Mouse (Mus musculus): ENCODE results near the gene Phf19.

Phf19 gene

DNA sequence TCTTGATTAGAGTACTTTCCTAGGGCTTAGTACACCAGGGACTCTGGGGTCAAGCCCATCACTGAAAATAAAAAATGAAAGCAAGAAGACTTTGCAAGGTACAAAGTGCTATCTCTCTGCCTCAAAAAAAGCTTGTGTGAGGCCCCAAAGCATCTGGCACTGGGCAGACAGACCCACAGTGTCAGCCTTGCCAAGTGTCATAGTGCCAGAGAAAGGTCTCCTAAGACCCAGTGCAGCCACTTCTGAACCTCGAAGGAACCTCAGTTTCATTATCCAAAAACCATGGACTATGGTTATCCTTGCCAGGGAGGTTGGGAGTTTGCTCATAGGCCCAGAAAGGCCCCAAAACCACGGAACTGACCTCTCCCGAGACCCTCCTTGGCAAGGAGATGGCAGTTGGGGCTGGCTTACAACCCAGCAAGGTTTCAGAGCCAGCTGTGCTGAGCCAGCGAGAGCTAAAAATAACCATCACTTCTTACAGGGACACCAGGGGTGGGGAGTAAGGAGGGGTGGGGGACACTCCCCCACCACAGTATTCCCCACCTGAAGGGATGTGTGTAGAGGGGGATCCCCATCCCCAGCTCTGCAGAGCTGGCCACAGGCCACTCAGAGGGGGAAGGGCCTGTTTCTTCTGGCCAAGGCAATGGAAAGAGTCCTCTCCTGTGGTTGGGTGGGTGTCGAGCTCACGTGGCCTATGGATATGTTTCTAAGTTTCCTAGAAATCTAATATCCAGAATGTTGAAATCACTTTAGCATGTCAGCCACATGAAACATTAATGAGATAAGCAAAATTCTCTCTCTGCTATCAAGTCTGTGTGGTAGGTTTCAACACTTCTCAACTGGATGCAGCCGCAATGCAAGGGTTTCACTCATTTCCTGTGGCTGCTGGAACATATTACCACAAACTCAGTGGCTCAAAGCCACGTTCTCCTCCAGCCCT is 24.7 kb upstream of the Phf19 start:
- no peak for DNase-seq (ENCODE audit: low spot score)

- no peak for DNase-seq (ENCODE audit: low spot score)
Observed at GRCm38 (mm10) chr2:34937460-34937859, 23.6 kb upstream of the Phf19 start.

- no peak for DNase-seq (ENCODE audit: low spot score)
Observed at GRCm38 (mm10) chr2:34927320-34927719, 13.5 kb upstream of the Phf19 start.

GRCm38 (mm10) chr2:34922729-34923128 is 8.9 kb upstream of the Phf19 start:
- no peak for DNase-seq (ENCODE audit: low spot score)

DNA sequence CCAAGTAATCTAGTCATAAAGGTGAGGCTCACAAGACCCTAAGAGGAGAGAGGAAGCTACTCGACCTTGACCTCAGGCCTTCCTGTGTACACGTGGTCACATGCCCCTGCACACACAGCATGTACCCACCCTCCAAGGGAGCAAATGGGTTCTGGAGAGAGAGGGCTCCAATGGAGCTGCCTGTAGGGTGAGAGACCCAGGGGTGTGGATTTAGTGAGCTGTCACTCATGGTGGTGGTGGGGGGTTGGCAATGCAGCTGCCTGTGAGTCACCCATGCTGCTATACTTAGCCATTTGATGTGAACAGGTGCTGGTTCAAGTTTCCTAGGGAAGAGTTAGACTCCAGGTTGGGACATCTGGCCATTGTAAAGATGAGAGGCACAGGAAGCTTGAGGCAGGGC is 6.3 kb upstream of the Phf19 start:
- DNase-seq (ENCODE audit: low spot score): no peak

GRCm38 (mm10) chr2:34915103-34915502 is 1.3 kb upstream of the Phf19 start:
- no peak for DNase-seq (ENCODE audit: low spot score)

DNA sequence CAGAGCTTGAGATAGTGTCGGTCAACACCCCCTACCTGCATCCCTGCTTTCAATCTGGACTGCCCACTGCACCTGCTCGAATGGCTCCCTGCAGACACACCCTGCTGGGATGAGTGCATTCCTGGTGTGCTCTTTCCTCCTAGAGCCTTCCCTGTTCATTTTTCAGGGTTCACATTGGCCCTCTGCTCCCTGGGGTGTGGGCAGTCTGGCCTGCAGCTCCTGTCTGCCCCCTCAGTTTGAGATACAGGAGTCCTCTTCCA is 927 bp upstream of the Phf19 start:
- DNase-seq (ENCODE audit: low spot score): no peak

GRCm38 (mm10) chr2:34914069-34914822 is 420 bp upstream of the Phf19 start:
- DNase-seq (ENCODE audit: low spot score): no peak

DNA sequence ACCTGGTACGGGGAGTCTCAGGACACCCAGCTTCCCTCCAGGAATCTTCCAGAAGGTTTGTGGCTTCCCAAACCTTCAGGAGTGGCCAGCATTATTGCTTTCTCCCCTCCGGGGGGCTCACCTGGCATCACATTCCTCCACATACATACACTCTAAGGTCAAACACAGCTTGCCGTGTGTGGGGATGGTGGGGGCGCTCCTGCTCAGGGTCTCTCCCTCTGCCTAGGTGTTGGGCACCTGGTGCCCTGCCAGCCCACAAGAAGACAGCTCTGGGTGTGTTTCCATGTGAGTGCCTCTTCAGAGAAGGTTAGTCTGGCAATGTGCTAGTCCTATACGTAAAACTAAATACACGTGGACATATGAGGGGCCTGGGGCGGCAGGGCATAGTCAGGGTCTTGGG is 1.2 kb downstream of the Phf19 start:
- no peak for DNase-seq (ENCODE audit: low spot score)

GRCm38 (mm10) chr2:34911871-34912270 is 2.0 kb downstream of the Phf19 start:
- DNase-seq (ENCODE audit: low spot score): no peak

GRCm38 (mm10) chr2:34909719-34910118 is 4.1 kb downstream of the Phf19 start:
- no peak for DNase-seq (ENCODE audit: low spot score)

DNA sequence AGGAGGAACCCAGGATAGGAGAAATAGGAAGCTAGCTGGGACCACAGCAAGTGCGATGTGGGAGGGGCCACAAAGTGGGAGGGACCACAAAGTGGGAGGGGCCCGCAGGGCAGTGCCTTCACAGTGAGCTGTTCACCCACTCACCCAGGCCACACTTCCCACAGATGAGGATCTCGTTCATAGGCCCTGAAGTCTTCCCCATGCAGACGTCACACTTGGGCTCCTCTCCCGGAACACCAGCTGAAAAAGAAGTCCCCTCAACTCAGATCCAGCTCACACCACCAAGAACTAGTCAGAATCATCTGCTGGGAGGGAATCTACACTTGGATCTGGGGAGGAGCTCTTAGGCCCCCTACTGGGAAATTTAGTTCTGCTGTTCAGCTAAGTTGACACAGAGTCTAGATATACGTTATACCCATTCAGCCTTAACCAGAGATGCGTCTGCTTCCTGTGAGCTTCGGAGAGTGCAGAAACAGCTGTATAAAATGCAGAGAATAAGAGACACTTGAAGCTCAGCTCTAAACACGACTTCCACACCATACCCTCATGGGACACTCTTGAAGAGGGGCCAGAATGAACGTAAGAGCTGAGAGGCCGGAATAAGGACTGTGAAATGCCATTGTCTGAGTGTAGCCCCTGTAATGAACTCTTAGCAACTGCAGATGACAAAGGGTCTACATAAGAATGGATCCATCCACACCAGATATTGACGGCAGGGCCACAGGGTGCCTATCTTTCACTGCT is 6.8 kb downstream of the Phf19 start:
- DNase-seq (ENCODE audit: low spot score): peak; percentile 41

DNA sequence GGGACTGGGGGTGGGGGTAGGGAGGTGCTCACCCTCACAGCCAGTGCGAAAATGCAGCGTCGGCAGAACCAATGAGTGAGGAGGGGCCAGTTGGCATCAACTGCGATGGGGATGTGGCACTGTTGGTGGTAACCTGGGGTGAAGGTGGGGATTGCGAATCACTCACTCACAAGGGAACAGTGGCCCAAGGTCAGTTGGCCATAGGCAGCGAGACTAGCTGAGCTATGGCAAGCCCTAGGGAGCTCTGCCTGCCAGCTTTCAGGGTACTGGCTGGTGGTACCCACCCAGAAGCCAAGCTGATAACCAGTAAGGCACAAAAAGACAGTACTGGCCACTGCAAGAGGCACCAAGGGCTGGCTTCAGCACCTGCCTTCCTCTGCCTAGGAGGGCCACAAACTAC is 7.4 kb downstream of the Phf19 start:
- DNase-seq (ENCODE audit: low spot score): no peak

DNA sequence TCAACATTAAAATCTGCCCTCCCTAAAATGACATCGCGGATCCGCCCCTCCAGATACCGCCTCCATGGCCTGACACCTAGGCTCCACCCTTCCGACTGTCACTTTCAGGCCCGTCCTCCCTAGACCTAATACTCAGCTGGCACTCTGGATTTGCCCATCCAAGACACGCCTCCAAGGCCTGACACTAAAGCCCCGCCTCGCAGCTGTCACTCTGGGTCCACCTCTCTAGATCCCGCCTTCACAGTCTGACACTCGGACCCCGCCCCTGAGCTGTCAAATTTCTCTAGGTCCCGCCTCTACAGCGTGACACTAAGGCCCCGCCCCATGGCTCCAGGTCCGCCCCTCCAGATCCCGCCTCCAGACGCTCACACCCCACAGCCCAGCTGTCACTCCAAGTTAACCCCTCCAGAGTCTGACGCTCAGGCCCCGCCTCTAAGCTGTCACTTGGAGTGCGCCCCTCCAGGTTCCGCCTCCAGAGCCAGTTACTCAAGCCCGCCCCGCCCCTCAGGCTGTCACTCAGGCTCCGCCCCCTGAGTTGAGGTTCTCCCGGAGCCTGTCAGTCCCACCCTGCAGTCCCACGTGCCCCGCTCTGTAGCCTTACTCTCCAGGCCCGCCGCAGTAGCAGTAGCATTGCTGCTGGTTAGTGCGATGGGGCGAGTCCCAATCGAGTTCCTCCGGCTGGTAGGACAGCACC is 8.8 kb downstream of the Phf19 start:
- peak; percentile 96 for DNase-seq (ENCODE audit: low spot score)

GRCm38 (mm10) chr2:34903652-34904405 is 10.0 kb downstream of the Phf19 start:
- no peak for DNase-seq (ENCODE audit: low spot score)

DNA sequence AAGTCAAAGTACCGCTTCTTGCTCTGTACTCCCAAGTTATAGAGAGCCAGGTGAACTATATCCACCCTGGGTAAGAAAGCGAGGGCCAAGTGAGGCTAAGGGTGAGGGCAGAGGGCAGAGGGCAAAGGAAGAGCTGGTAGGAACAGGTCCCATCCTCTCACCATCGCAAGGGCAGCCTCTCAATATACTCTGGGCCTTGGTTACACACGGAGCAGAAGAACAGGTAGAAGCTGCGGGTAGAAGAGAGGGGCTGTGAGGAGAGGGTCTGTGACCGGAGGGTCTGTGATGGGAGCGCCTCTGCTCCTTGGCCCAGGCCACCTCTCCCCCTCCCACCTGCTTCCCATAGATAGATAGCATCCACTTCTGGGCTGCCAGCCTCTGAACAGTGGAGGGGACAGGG is 10.6 kb downstream of the Phf19 start:
- DNase-seq (ENCODE audit: low spot score): no peak

- no peak for DNase-seq (ENCODE audit: low spot score)
Observed at GRCm38 (mm10) chr2:34902731-34903130, 11.1 kb downstream of the Phf19 start.

DNA sequence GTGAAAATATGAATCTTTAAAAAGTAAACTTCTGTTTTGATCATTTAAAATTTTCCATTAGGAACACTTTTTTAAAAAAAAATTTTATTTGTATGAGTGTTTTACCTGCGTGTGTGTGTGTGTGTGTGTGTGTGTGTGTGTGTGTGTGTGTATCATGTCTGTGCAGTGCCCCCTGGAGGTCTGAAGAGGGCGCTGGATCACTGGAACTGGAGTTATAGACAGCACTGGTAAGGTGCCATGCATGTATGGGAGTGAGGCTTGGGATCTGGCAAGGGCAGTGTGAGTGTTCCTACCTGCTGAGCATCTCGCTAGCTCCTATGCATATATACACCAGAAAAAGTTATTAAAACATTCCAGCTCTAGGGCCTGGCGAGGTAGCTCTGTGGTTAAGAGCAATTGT is 12.1 kb downstream of the Phf19 start:
- no peak for DNase-seq (ENCODE audit: low spot score)

GRCm38 (mm10) chr2:34900412-34900811 is 13.4 kb downstream of the Phf19 start:
- DNase-seq (ENCODE audit: low spot score): no peak

GRCm38 (mm10) chr2:34899682-34900081 is 14.1 kb downstream of the Phf19 start:
- no peak for DNase-seq (ENCODE audit: low spot score)

- DNase-seq (ENCODE audit: low spot score): no peak
Observed at GRCm38 (mm10) chr2:34897820-34898219, 16.0 kb downstream of the Phf19 start.
